Mouse (Mus musculus) liver, adult 2 months (tissue): Measurements from ENCODE around the gene Dnajc13. TPM values are rescaled to one million over a fixed set of nuclear protein-coding genes. Genes with fewer than 3 reads are reported as not detected.

ENCODE experiments used
- DNase-seq: peaks from one replicate; pipeline ENCODE4 v3.0.0-alpha.2; 2011; ENCODE audit warnings: low read depth, low spot score; ENCODE audit errors: extremely low read depth
- H3K27ac ChIP-seq: fragments of 200-500 bp; replicated peaks from 2 replicates; pipeline ENCODE4 v1.5.1; 2012; ENCODE audit warnings: low read depth, mild to moderate bottlenecking, control low read depth, inconsistent platforms, low read length; ENCODE audit not compliant: insufficient read depth
- H3K27me3 ChIP-seq: fragments of 200-500 bp; 2 replicates; pipeline ENCODE4 v1.6.1; 2012; ENCODE audit warnings: mild to moderate bottlenecking, moderate library complexity, low read length, inconsistent platforms; ENCODE audit not compliant: control insufficient read depth, insufficient read depth
- H3K36me3 ChIP-seq: fragments of 200-500 bp; 2 replicates; pipeline ENCODE4 v1.6.1; 2012; ENCODE audit warnings: low read length, inconsistent platforms; ENCODE audit not compliant: control insufficient read depth, insufficient read depth
- H3K4me1 ChIP-seq: fragments of 200-500 bp; 2 replicates; pipeline ENCODE4 v1.6.1; 2011; ENCODE audit warnings: low read length; ENCODE audit not compliant: control insufficient read depth, insufficient read depth
- H3K4me3 ChIP-seq: fragments of 200-500 bp; 2 replicates; pipeline ENCODE4 v1.5.1; 2011; ENCODE audit warnings: low read depth, mild to moderate bottlenecking, control low read depth, low read length, moderate library complexity; ENCODE audit not compliant: insufficient read depth
- H3K79me2 ChIP-seq: fragments of 200-500 bp; 2 replicates; pipeline ENCODE4 v1.6.1; 2012; ENCODE audit warnings: inconsistent platforms, mild to moderate bottlenecking, low read length, moderate library complexity; ENCODE audit not compliant: control insufficient read depth, insufficient read depth
- H3K9ac ChIP-seq: fragments of 200-500 bp; 2 replicates; pipeline ENCODE4 v1.6.1; 2012; ENCODE audit warnings: low read depth, mild to moderate bottlenecking, control low read depth, inconsistent platforms, low read length
- CTCF ChIP-seq: fragments of 200-500 bp; IDR thresholded peaks from 2 replicates; pipeline ENCODE4 v1.5.1; 2011; ENCODE audit warnings: low read depth, low read length, control low read depth
- POLR2A ChIP-seq: fragments of 200-500 bp; IDR thresholded peaks from 2 replicates; pipeline ENCODE4 v1.6.1; 2011; ENCODE audit warnings: low read length, control low read depth; ENCODE audit not compliant: insufficient read depth; ENCODE audit errors: extremely low read depth
- WGBS: fragments of 180-500 bp; shearing (Covaris S2); methylation state at CpG from one replicate; pipeline ENCODE4 v1.1.7; 2018; 5-methylcytosine and 5-hydroxymethylcytosine counted together
- polyA plus RNA-seq: library from polyadenylated mRNA; depleted of rRNA; stranded (reverse); fragments of >200 nt; gene quantifications from 2 replicates; pipeline ENCODE4 v1.2.3, GENCODE M21; 2012
- total RNA-seq: library from RNA; depleted of rRNA; stranded (reverse); fragments of >200 nt; gene quantifications from 2 replicates; pipeline ENCODE4 v1.2.3, GENCODE M21; 2014

The Dnajc13 gene
- total and polyA plus RNA-seq, 2 experiments: 18.6 to 25.8 TPM

GRCm38 (mm10) chr9:104172342-104172741 lies 90.4 kb downstream of the Dnajc13 start:
- Histone ChIP-seq H3K4me3 (no peak overlapping the region), H3K79me2 (no peaks in the 10 kb centered on the region), H3K9ac (no peak overlapping the region), H3K36me3 (peaks cover 33% of the 10 kb centered on the region), H3K4me1 (peaks cover 22% of the 10 kb centered on the region), H3K27me3 (no peaks in the 10 kb centered on the region), H3K27ac (peak overlapping the region; percentile 74; the same call in 1 of the 2 replicates)
- 56% methylated on average over 6 of the region's 6 CpGs for WGBS
- DNase-seq: peak; percentile 42
- no peak for TF ChIP-seq POLR2A
- no peak for TF ChIP-seq CTCF

- Histone ChIP-seq H3K27me3 (no peaks in the 10 kb centered on the region), H3K9ac (no peak overlapping the region), H3K4me3 (no peak overlapping the region), H3K4me1 (peaks cover 26% of the 10 kb centered on the region), H3K27ac (peak overlapping the region; percentile 74), H3K79me2 (no peaks in the 10 kb centered on the region), H3K36me3 (peaks cover 27% of the 10 kb centered on the region)
- DNase-seq: peak; percentile 73
- TF ChIP-seq POLR2A: no peak
- WGBS: 37% methylated on average over 6 of the region's 6 CpGs
Measured at GRCm38 (mm10) chr9:104171651-104172050, 91.1 kb downstream of the Dnajc13 start.

GRCm38 (mm10) chr9:104169986-104170385 lies 92.7 kb downstream of the Dnajc13 start:
- H3K79me2 ChIP-seq: no peaks in the 10 kb centered on the region
- TF ChIP-seq CTCF (no peak), POLR2A (no peak)
- H3K4me1 ChIP-seq: peaks cover 34% of the 10 kb centered on the region
- H3K4me3 ChIP-seq: no peak overlapping the region
- peak overlapping the region; percentile 20 for H3K27ac ChIP-seq
- H3K36me3 ChIP-seq: peaks cover 17% of the 10 kb centered on the region
- DNase-seq: peak; percentile 75
- WGBS: 53% methylated on average over 10 of the region's 10 CpGs
- no peaks in the 10 kb centered on the region for H3K27me3 ChIP-seq
- no peak overlapping the region for H3K9ac ChIP-seq

- H3K4me1 ChIP-seq: peaks cover 31% of the 10 kb centered on the region
- peaks cover 28% of the 10 kb centered on the region for H3K36me3 ChIP-seq
- no peak overlapping the region for H3K4me3 ChIP-seq
- peak; percentile 62 for DNase-seq
- no peaks in the 10 kb centered on the region for H3K79me2 ChIP-seq
- H3K27me3 ChIP-seq: no peaks in the 10 kb centered on the region
- H3K27ac ChIP-seq: peak overlapping the region; percentile 80
- no peak overlapping the region for H3K9ac ChIP-seq
- no peak for TF ChIP-seq POLR2A
- no peak for TF ChIP-seq CTCF
- WGBS: 48% methylated on average over 5 of the region's 5 CpGs
Measured at GRCm38 (mm10) chr9:104165926-104166325, 96.8 kb downstream of the Dnajc13 start.

- 92% methylated on average over 5 of the region's 5 CpGs for WGBS
- H3K4me3 ChIP-seq: no peak overlapping the region
- H3K9ac ChIP-seq: no peak overlapping the region
- H3K4me1 ChIP-seq: peaks cover 25% of the 10 kb centered on the region
- H3K79me2 ChIP-seq: no peaks in the 10 kb centered on the region
- no peak for TF ChIP-seq CTCF
- no peak for TF ChIP-seq POLR2A
- no peak overlapping the region for H3K27ac ChIP-seq
- no peak for DNase-seq
- peaks cover 38% of the 10 kb centered on the region for H3K36me3 ChIP-seq
- H3K27me3 ChIP-seq: no peaks in the 10 kb centered on the region
Measured at GRCm38 (mm10) chr9:104164194-104164593, 98.5 kb downstream of the Dnajc13 start.

GRCm38 (mm10) chr9:104161117-104161516 lies 101.6 kb downstream of the Dnajc13 start:
- Histone ChIP-seq H3K79me2 (no peaks in the 10 kb centered on the region), H3K36me3 (peaks cover 58% of the 10 kb centered on the region), H3K27ac (peak overlapping the region; percentile 86), H3K9ac (peak overlapping the region; percentile 22; the same call in 1 of the 2 replicates), H3K4me1 (peaks cover 10% of the 10 kb centered on the region; the same call in 1 of the 2 replicates), H3K4me3 (no peak overlapping the region), H3K27me3 (no peaks in the 10 kb centered on the region)
- TF ChIP-seq POLR2A (no peak), CTCF (no peak)
- WGBS: 23% methylated on average over 7 of the region's 7 CpGs
- peak; percentile 92 for DNase-seq
